Mouse (Mus musculus): Measurements from ENCODE around the gene Pard3b.

The Pard3b gene

DNA sequence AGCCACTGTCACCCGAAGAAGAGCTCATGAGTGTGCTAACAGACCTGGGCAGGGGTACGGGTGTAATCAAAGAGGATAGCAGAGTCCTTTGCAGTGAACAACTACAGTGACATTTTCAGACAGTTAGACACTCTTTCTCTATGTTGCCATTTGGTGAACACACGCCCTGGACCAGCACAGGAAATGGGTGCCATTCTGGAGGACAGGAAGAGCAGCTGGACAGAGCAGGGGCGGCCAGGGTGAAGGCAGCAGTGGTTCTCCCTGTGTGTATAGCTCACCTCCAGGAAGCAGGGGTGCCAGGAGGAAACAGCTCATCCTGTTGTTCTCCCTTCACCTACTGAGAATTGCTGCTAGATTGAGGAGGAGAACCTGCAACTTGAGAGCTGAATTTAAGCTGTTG lies 773.4 kb downstream of the Pard3b start:
- no peak for DNase-seq

DNA sequence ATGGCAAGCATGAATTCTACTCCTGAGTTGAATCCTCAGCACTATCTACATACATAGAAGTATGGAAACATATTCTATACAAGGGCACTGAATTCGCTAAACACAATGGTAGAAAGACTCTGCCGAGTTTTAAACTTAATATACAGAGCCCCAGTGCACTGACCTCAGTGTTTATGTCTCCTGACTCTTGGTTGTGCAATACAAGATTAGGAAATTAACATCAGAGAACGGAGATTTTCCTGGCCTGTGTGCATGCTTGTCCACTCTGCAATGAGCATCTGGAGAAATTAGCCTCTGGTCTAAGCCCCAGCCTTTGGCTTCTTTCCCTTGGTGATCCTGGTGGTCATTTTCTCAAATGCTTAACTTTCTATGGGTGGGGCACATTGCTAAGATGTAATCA lies 774.4 kb downstream of the Pard3b start:
- DNase-seq: no peak

DNA sequence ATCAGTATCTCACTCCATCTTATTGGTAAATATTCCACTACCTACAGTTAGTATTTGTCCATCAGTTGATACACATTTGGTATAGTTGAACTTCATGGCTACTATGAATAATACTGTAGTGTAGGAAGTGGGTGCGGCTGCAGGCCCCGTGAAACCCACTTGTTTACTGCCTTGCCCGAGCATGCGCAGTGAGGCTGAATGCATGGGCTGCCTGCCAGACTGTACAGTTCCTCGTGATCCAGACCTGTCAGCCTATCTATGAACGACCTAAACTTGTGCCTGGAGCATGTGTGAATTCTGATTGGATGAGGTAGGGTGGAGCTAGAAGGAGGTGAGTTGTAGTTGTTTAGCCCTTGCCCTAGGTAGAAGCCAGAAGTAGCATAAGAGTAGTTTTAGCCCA lies 775.9 kb downstream of the Pard3b start:
- no peak for DNase-seq

- DNase-seq: no peak
These were observed 778.2 kb downstream of the Pard3b start for GRCm38 (mm10) chr1:62416627-62417374.

DNA sequence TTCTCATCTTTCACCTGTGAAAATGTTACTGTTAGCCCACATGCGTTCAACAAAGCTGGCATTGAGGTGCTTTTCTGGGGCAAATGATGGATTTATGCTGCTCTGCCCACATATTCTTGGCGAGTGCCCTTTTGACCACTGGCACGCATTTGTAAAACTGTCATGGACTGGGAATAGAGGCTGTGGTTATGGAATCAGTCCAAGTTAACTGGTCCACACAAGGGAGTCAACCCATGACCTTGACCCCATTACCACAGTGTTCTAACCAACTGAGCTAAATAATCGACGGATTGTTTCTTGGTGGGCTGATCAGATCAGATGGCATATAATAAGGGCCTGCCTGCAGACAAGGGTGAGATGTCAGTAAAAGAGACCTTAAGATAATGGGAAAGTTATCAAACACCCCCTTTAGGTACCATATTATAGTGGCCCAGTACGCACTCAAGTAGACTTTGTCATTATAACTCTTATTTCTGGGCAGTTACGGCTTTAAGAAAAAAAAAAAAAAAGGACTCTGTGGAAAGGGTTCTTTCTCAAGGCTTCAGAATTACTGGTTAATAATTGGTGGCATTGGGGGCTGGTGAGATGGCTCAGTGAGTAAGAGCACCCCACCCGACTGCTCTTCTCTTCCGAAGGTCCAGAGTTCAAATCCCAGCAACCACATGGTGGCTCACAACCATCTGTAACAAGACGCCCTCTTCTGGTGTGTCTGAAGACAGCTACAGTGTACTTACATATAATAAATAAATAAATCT lies 784.4 kb downstream of the Pard3b start:
- no peak for DNase-seq

DNA sequence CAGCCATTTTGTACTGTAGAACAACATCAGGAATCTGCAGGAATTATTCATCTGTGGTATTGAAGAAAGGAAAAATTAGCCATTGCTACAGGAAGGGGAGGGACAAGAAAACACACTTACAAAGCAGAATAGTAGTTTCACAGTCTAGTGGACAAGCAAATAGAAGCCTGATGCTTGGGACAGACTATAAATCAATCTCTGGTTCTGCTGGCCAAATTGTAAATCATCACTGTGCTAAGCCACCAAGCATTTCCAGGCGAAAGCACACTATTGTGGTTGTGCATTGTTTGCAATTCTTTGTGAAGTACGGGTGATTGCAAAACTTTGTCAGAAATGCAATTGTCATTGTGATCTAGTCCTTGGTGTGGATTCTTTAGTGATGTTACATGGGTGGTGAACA lies 786.7 kb downstream of the Pard3b start:
- no peak for DNase-seq

- DNase-seq: no peak
These were observed 790.1 kb downstream of the Pard3b start for GRCm38 (mm10) chr1:62428736-62429135.

DNA sequence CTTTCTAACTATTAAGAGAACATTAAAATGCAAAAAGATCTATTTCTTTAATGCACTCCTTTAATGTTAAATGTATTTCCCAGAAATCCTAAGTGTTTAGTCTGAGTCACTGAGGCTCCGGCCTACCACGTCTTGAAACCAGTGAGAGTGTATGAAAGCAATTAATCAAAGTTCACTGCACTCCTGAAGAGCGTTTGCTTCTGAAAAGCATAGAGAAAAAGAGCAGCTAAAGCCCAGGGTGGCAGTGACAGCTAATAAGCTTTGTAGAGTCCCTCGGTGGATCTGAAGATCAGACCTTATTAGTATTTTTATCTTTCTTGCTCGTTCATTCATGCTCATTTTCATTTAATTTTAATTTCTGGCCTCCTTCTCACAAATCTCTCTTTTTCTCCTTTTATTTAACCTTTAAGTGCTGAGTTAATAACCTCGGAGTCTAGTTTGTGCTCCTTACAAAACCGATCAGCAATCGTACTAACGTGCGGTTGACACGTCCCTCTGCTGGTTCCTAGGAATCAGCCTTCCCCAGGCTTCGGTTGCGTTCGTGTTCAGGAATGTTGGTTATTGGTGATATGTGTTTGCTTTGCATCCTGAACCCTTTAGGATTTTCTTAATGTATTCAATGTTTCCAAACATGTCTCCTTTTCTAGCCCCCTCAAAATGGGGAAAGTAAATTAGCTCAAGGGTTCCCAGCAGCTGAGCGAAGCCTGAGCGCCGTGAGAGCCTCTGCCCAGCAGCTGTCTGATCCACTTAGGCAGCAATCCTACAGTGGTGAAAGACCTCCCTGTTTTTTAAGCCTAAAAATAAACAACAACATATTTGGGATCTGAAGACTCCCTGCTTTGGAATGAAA lies 790.9 kb downstream of the Pard3b start:
- DNase-seq: no peak

GRCm38 (mm10) chr1:62431054-62431453 lies 792.4 kb downstream of the Pard3b start:
- DNase-seq: no peak

DNA sequence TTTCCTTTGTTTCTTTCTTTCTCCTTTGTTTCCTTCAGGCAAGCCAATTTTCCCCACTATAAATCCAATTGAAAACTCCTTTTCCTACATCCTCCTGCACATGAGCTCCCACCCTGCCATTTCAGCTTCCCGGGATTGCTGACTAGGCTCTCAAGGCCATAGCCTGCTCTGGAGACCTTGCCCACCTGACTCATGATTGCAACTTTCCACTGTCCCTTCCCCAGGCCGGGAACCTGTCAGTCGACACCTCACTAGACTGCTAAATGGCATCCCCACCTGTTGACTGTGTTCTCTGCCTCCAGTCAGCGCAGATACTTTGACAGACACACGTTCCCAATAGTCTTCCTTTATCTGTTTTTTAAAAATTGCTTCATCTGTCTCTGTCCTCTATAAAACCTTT lies 795.3 kb downstream of the Pard3b start:
- DNase-seq: no peak

DNA sequence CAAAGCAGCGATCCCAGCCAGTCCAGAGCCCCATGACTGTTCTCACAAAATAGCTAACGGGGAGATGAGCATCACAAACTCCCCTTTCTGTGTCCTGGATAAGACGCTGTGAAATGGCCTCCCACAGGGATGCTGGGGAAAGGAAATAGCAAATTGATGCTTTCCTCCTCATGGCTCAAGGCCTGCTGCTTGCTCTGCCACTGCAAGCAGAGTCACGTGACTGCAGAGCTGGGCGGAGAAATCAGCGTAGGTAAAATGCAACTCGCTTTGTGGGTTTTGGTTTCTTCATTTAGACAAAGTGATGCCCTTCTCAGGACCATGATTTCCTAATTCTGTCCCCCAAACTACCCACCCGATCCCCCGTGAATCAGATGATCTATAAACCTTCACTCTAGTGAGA lies 797.2 kb downstream of the Pard3b start:
- no peak for DNase-seq

DNA sequence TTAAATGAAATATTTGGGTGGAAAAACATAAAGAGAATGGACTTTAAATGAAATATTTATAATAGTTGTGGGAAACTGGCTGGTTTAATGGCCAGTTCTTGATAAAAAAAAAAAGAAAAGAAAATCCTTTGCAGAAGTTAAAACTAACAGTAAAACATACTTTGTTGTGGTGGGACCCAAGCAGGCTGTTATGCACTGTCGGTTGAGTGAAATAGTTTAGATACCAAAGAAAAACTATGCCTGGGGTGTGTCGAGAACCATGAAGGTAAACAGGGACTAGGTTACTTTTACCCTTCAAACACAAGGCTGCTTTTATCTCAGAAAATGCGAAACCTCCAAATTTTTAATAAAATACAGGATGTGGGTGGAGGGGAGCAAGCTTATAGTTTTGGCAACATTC lies 797.7 kb downstream of the Pard3b start:
- no peak for DNase-seq

DNA sequence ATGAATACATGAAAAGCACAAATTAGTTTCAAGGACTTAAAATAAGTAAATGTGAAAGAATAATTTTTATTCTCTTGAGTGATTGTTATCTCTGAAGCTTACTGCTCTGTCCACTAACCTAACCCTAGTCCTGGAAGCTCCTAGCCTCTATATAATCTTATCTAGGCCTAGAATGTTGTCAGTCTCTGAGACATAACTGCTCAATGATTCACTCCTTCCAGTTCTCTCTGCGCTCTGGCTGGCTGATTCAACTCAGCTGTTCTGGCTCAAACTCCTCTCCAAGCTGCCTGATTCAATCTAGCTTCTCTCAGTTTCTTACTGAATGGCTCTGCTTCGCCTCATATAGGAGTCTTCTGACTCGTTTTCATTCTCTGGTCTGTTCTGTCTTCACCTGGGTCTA lies 798.9 kb downstream of the Pard3b start:
- no peak for DNase-seq

GRCm38 (mm10) chr1:62444406-62444805 lies 805.8 kb downstream of the Pard3b start:
- DNase-seq: no peak

- no peak for DNase-seq
These were observed 808.2 kb downstream of the Pard3b start for GRCm38 (mm10) chr1:62446818-62447217.

DNA sequence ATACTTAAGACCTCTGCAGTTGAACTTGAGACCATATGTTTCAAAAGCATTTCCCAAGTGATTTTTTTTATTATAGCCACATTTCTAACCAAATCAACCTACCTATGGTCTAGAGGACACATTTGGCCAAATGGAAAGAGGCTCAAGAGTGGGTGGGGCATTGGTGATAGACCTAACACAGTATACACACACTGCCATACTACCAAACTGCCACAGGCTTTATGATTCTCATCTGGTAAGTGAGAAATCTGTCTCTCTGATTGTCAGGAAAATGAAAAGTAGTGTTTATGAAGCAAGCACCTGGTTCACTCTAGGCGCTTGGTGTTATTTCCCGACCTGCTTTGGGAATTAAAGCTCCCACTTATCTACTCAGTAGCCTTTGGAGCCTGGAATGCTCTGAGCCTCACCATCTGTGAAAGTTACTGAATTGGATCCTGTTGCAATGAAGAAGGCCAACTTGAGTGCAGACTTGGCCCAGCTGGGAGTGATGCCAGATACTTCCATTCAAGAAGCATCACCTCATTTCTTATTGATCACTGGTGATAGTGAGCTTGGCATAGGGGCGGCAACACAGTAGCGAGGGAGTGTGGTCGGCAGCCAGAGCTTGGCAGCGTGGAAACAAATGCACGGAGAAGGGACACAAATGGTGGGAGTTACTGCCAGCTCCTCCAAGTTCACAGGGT lies 810.7 kb downstream of the Pard3b start:
- DNase-seq: no peak

DNA sequence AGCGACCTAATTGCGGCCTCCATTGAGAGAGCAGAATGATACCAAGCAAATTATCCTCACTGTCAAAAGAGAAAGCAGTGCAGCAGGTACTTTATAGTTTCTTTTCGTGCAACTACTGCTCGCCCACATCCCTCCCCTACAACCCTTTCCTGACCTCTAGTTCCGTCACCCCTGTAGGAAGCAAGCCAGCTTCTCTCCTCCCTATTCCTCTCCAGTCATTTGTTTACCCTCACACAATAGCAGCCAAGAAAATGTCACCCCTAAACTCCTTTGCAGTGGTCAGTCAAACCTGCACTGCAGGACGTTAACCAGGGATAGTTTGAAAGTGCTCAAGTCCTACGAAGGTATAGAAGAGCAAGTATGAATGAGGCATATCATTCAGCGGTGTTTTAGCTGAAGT lies 826.9 kb downstream of the Pard3b start:
- DNase-seq: no peak

GRCm38 (mm10) chr1:62466544-62466943 lies 827.9 kb downstream of the Pard3b start:
- DNase-seq: no peak

GRCm38 (mm10) chr1:62483059-62483458 lies 844.4 kb downstream of the Pard3b start:
- no peak for DNase-seq

GRCm38 (mm10) chr1:62488871-62489270 lies 850.2 kb downstream of the Pard3b start:
- DNase-seq: no peak

- no peak for DNase-seq
These were observed 860.5 kb downstream of the Pard3b start for GRCm38 (mm10) chr1:62499146-62499545.

GRCm38 (mm10) chr1:62510501-62510900 lies 871.9 kb downstream of the Pard3b start:
- DNase-seq: no peak

- DNase-seq: no peak
These were observed 873.1 kb downstream of the Pard3b start for GRCm38 (mm10) chr1:62511681-62512080.
